Comparison of ENCODE assay signal across 8 mouse cellular contexts in the genomic region with DNA sequence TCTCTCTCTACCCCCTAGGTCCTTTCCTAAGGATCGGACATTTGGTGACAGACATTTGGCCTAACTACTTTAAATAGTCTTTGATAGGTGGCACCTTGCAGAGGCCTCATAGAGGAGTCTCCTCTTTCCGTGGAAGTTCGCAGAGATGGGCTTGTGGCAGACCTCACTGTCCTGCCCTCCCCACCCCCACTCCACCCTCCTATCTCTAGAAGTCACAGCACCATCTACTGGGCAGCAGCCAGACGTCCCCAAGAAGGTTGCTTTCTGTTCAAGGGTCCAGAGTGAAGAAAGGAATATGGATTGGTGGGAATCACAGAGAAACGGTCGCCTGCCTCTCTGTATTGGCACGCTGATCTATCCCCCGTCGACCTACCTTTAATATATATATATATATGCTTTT.
DNase-seq lines count a peak whose midpoint lies in the region.

No protein-coding gene starts in this region.

- intact Hi-C loops in gastrocnemius, postnatal 14 days (cut with DNase I; ENCODE audit: low total_unique reads): loop anchor here (10.0 kb wide), 1 partner anchor 122 kb away; no protein-coding TSS in a partner anchor
- intact Hi-C loops in heart, postnatal 14 days (cut with DNase I): loop anchor here (1.0 to 5.0 kb wide), 4 partner anchors 71 to 280 kb away; no protein-coding TSS in a partner anchor

- DNase-seq in gastrocnemius, postnatal 14 days: peak; percentile 41
- DNase-seq in gastrocnemius, postnatal 25 days: no peak
- peak; percentile 69 for DNase-seq in 3T3-L1 (ENCODE audit: low read depth, low spot score)
- peak; percentile 58 for DNase-seq in adipocyte (ENCODE audit: low spot score)
- peak; percentile 60 to 69 for DNase-seq in heart, postnatal 14 days
- peak; percentile 74 for DNase-seq in lung, postnatal 10 days
- DNase-seq in spleen, postnatal 14 days (ENCODE audit: low spot score in 2 of 2): no peak
- no peak for DNase-seq in thymus, postnatal 36 days

Comparison
In these comparisons a context has a peak if more than half of its experiments do, and no peak if none do; other contexts are left out.
1. DNase-seq: peak in gastrocnemius, postnatal 14 days (single experiment), 3T3-L1 (single experiment), adipocyte (single experiment), heart, postnatal 14 days (2 of 2) and lung, postnatal 10 days (single experiment); none in gastrocnemius, postnatal 25 days (single experiment), spleen, postnatal 14 days (0 of 2) and thymus, postnatal 36 days (0 of 2).